Mouse (Mus musculus) stomach, postnatal 0 days (tissue): ENCODE results near the gene Mtif3. TPM values are rescaled to one million over a fixed set of nuclear protein-coding genes. Genes with fewer than 3 reads are reported as not detected.
"Not testable (repeated sequence)": the region's sequence is repeated elsewhere in the genome, so short reads cannot be mapped to it uniquely, and the experiment has no call there.

Experiments
- ATAC-seq: fragments of 200-750 bp; cut with Nextera tagmentation; 2 replicates; pipeline ENCODE4 v1.8.0; 2017; ENCODE audit not compliant: low FRiP score, low TSS enrichment
- DNase-seq: peaks from one replicate; pipeline ENCODE4 v3.0.0-alpha.2; 2016; ENCODE audit warnings: low spot score
- H3K27ac ChIP-seq: fragments of 300-500 bp; sonication (generic); replicated peaks from 2 replicates; pipeline ENCODE4 v1.5.1; 2014; ENCODE audit warnings: mild to moderate bottlenecking, control low read depth
- H3K27me3 ChIP-seq: fragments of 300-500 bp; sonication (generic); 2 replicates; pipeline ENCODE4 v1.6.1; 2014; ENCODE audit warnings: low read length; ENCODE audit not compliant: control insufficient read depth, insufficient read depth
- H3K36me3 ChIP-seq: fragments of 300-500 bp; sonication (generic); 2 replicates; pipeline ENCODE4 v1.6.1; 2014; ENCODE audit warnings: low read length, mixed read lengths; ENCODE audit not compliant: control insufficient read depth, insufficient read depth
- H3K4me1 ChIP-seq: fragments of 300-500 bp; sonication (generic); replicated peaks from 2 replicates; pipeline ENCODE4 v1.6.1; 2014; ENCODE audit warnings: antibody characterized with exemption; ENCODE audit not compliant: control insufficient read depth, insufficient read depth
- H3K4me2 ChIP-seq: fragments of 300-500 bp; sonication (generic); replicated peaks from 2 replicates; pipeline ENCODE4 v1.6.1; 2014; ENCODE audit warnings: low read depth, mild to moderate bottlenecking, control low read depth, moderate library complexity
- H3K4me3 ChIP-seq: fragments of 300-500 bp; sonication (generic); 2 replicates; pipeline ENCODE4 v1.5.1; 2014; ENCODE audit warnings: low read depth, low read length, control low read depth
- H3K9ac ChIP-seq: fragments of 300-500 bp; sonication (generic); 2 replicates; pipeline ENCODE4 v1.6.1; 2014; ENCODE audit warnings: mild to moderate bottlenecking, low read length, control low read depth, mixed read lengths
- H3K9me3 ChIP-seq: fragments of 300-500 bp; sonication (generic); 2 replicates; pipeline ENCODE4 v1.6.1; 2016; ENCODE audit warnings: low read length; ENCODE audit not compliant: control insufficient read depth
- CTCF ChIP-seq: IDR thresholded peaks from 2 replicates; pipeline ENCODE4 v1.5.1; 2016; ENCODE audit warnings: antibody characterized with exemption, low read depth, mild to moderate bottlenecking, moderate library complexity
- EP300 ChIP-seq: optimal IDR thresholded peaks from 2 replicates; pipeline ENCODE3; 2016; ENCODE audit warnings: antibody characterized with exemption
- WGBS: fragments of 180-500 bp; shearing (Covaris S2); extraction: QIAGEN DNeasy Blood & Tissue Kit; methylation state at CpG from one replicate; pipeline ENCODE4 v1.1.7; 2014; 5-methylcytosine and 5-hydroxymethylcytosine counted together
- polyA plus RNA-seq: library from polyadenylated mRNA; unstranded; fragments of >200 nt; fragmentation: Nextera tagmentation; extraction: Ambion mirVana; gene quantifications from 2 replicates; pipeline ENCODE4 v1.2.1, GENCODE M21; 2015

Gene Mtif3
- polyA plus RNA-seq, 1 experiment from 2014 or later: 25.0 TPM

DNA sequence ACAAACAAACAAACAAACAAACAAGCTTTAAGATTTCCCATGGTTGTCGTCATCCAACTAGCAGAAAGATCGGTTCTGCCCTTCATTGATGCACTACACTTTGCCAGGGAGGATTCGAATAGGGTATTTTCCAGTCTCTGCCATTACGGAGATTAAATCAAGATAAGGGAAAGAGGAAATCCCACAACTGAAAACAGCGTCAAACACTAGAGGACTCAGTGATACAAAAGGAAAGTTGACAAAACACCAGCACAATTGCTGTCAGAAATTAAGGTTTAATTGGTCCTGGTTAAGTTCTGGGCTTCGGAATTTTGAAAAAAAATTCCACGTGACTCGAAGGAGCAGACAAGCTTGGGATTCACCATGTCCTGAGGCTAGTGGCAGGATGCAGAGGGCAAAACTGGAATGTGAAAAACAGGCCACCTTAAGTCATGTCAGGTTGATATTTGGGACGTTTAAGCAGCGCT, 15.5 kb downstream of the Mtif3 start:
- no peak for DNase-seq
- ATAC-seq: no peak
- 12% methylated on average over 10 of the region's 10 CpGs for WGBS
- peak overlapping the region; percentile 89 for H3K9ac ChIP-seq
- H3K9me3 ChIP-seq: no peaks in the 10 kb centered on the region
- H3K27ac ChIP-seq: peak overlapping the region; percentile 94
- no peak for TF ChIP-seq EP300
- TF ChIP-seq CTCF: no peak
- peak overlapping the region; percentile 87 for H3K4me2 ChIP-seq
- H3K4me3 ChIP-seq: peak overlapping the region; percentile 72
- no peaks in the 10 kb centered on the region for H3K27me3 ChIP-seq
- no peaks in the 10 kb centered on the region for H3K4me1 ChIP-seq
- H3K36me3 ChIP-seq: peaks cover 9% of the 10 kb centered on the region

DNA sequence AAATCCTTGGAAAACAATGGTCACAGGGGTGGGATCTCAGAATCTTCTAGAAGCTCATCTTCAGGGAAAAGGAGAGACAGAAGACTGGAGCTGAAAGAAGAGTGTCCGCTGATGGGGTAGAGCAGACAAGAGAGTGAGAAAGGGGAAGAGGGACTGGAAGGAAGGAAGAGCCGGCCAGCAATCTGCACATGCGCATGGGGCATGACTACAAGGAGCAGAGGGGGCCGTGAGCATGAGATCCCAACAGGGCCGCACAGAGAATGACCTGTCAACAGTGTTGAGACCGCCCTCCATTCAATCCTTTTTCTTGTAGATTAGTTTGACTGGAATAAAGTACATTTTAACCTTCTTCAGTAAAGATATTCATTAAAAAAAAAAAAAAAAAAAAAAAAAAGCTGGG, 16.1 kb downstream of the Mtif3 start:
- ATAC-seq (no peak), DNase-seq (no peak)
- no peak for TF ChIP-seq EP300
- TF ChIP-seq CTCF: no peak
- Histone ChIP-seq H3K27me3 (no peaks in the 10 kb centered on the region), H3K9me3 (no peaks in the 10 kb centered on the region), H3K27ac (no peak overlapping the region), H3K4me1 (no peaks in the 10 kb centered on the region), H3K36me3 (peaks cover 7% of the 10 kb centered on the region), H3K4me2 (no peak overlapping the region), H3K9ac (no peak overlapping the region), H3K4me3 (no peak overlapping the region)
- WGBS: 86% methylated on average over 6 of the region's 6 CpGs

DNA sequence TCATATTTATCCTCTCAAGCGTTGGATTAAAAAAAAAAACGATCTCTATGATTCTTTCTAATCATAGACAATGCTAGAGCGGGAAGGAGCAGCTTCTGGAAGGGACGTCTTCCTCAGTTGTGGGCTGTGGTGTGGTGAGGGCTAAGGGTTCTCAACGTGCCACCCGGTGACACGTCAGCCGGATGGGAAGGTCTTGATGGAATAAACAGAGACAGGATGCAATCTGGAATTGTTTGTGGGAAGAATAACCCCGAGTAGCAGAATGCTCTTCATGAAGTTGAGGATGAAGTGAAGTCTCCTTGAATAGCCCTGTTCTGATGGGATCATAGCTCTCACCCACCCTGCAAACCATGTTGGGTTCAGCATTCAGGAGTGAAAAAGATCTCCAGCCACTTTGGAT, 16.9 kb downstream of the Mtif3 start:
- no peak overlapping the region for H3K4me3 ChIP-seq
- no peak overlapping the region for H3K4me2 ChIP-seq
- DNase-seq: no peak
- peaks cover 3% of the 10 kb centered on the region for H3K36me3 ChIP-seq
- H3K27me3 ChIP-seq: no peaks in the 10 kb centered on the region
- no peaks in the 10 kb centered on the region for H3K9me3 ChIP-seq
- H3K27ac ChIP-seq: no peak overlapping the region
- 82% methylated on average over 9 of the region's 9 CpGs for WGBS
- no peaks in the 10 kb centered on the region for H3K4me1 ChIP-seq
- ATAC-seq: no peak
- TF ChIP-seq EP300: no peak
- no peak for TF ChIP-seq CTCF
- H3K9ac ChIP-seq: no peak overlapping the region

DNA sequence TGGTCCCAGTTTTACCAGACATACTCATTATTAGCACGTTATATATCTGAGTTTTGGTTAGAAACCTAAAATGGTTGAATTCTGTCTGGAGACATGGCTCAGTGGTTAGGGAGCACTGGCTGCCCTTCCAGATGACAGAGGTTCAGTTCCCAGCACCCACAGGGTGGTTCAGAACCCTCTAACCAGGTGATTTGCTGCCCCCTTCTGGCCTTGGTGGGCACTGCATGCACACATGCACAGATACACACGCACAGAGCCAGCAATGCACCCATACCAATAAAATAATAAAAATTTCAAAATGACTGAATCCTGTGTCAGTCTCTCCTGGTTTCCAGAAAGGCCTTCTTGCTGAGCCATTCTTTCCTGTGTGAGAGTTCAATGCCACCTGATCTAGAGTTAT, 19.0 kb downstream of the Mtif3 start:
- 98% methylated on average over 2 of the region's 2 CpGs for WGBS

DNA sequence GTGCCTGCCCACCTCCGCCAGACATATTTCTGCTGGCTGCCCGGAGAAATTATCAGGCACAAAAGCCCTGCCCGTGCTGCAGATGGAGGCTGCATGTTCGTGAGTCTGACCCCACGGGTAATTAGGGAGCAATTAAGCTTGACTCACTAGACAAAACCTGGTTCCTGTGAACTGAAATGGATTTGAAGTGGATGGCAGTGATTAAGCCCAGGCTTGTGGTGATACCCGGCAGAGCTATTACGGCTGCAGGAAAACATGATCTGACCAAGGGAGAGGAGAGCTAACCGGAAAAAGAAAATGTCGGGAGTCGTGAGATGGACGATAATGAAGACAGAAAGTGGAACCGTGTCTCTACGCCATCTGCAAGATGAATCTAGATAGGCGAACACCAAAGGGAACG, 20.6 kb downstream of the Mtif3 start:
- Histone ChIP-seq H3K4me2 (no peak overlapping the region), H3K4me1 (no peaks in the 10 kb centered on the region), H3K36me3 (no peaks in the 10 kb centered on the region), H3K9me3 (no peaks in the 10 kb centered on the region), H3K27me3 (no peaks in the 10 kb centered on the region), H3K9ac (no peak overlapping the region), H3K4me3 (no peak overlapping the region), H3K27ac (no peak overlapping the region)
- DNase-seq (no peak), ATAC-seq (no peak)
- TF ChIP-seq EP300 (no peak), CTCF (no peak)
- 79% methylated on average over 15 of the region's 15 CpGs for WGBS

More for the DNA sequence above, 19.0 kb downstream of the Mtif3 start:
- no peak overlapping the region for H3K4me2 ChIP-seq
- H3K9ac ChIP-seq: no peak overlapping the region
- no peaks in the 10 kb centered on the region for H3K9me3 ChIP-seq
- no peaks in the 10 kb centered on the region for H3K4me1 ChIP-seq
- no peaks in the 10 kb centered on the region for H3K36me3 ChIP-seq
- DNase-seq: no peak
- peak; percentile 42 for TF ChIP-seq CTCF
- TF ChIP-seq EP300: no peak
- no peaks in the 10 kb centered on the region for H3K27me3 ChIP-seq
- H3K4me3 ChIP-seq: no peak overlapping the region
- no peak overlapping the region for H3K27ac ChIP-seq
- ATAC-seq: no peak

DNA sequence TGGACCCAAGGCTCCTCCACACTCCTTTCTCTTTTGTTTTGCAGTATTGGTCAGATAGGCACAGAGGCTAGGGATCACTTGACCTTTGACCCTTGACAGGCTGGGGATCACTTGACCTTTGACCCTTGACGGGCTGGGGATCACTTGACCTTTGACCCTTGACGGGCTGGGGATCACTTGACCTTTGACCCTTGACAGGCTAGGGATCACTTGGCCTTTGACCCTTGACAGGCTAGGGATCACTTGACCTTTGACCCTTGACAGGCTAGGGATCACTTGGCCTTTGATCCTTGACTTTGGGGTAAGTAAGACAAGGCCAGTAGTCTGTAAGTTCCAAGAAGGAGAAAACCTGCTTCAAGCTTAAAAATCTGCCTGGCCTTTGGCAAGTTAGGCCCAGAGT, 21.7 kb downstream of the Mtif3 start:
- 32% methylated on average over 2 of the region's 2 CpGs for WGBS
- not testable (repeated sequence) for H3K27me3 ChIP-seq, H3K9me3 ChIP-seq, H3K4me2 ChIP-seq, ATAC-seq, H3K4me1 ChIP-seq, H3K36me3 ChIP-seq, H3K9ac ChIP-seq, DNase-seq, H3K4me3 ChIP-seq, H3K27ac ChIP-seq
